Mouse (Mus musculus) heart, postnatal 25 days (tissue): ENCODE measurements at regions not wholly inside any gene's neighbourhood (a gene's known extent, or its start where the extent isn't known, plus 50 kb on each side); places are given as distances from the start of the nearest gene placed in this dataset.

ENCODE experiments used
- DNase-seq: peaks from one replicate; pipeline ENCODE4 v3.0.0; 2022; ENCODE audit warnings: low spot score
- intact Hi-C: fragments of 180-260 bp; cut with DNase I; formaldehyde crosslinking; loops from one replicate; pipeline ENCODE4 v1.15.1; 2025

DNA sequence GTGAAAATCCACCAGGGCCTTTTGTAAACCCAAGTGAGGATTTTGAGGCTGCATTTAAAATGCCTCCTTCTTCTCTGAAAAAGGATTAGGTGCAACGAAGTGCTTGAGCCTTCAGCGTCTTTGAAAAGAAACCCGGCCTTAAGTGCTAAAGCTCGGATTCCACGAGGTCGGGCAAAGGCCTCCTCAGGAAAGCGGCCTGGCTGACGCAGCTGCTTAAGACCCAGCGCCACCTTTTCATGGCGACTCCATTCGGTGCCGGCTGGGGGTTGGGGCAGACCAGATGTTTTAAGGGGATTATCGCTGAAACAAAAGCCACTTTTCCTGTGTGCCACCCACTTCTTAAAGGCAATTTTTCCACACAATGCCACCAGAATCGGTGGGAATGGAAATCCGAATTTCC is 61.6 kb upstream of the 4932438H23Rik start:
- intact Hi-C loops: no loop called here
- DNase-seq: no peak

DNA sequence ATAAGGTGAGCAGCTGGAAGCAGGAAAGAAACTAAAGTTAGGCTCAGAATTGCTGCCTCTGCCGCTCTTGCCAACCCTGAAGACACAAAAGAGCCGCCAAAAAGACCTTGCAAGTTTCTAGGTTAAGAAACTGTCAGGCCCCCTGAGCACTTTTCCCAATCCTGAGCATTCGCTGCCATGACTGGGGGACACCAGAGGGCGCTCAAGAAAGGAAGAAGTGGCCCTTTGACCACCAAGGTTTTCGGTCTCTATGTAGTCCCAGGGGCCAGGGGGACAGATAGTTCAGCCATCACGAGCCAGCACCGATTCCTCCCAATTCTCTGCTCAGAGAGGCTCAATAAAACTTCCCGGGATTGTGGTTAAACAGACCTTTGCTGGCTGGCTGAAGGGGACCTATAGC is 64.6 kb upstream of the Olig2 start:
- intact Hi-C loops: loop anchor here (1.0 to 2.0 kb wide), 2 partner anchors 154 to 191 kb away; no protein-coding TSS in a partner anchor

DNA sequence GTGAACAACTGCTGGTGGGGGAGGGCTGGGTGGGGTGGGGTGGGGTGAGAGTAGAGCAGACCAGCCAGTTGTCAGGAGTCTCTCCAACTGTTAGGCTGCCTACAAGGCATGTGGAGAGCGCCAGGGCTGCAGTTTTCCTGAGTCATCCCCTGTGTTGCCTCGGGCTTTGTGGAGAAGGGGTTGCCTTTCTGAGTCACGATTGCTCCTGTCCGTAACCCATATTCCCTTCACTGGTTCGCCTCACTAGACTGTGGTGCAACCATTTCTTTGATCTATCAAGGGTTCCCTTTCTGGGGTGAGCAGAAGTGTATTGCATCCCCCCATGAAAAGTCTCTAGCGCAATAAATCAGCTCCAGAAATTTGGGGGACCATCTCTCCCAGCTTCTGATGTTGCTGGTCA is 63.6 kb upstream of the Olig2 start:
- no peak for DNase-seq
- intact Hi-C loops: loop anchor here (2.0 kb wide), 1 partner anchor 153 kb away; no protein-coding TSS in a partner anchor

More for the DNA sequence above, 64.6 kb upstream of the Olig2 start:
- no peak for DNase-seq

DNA sequence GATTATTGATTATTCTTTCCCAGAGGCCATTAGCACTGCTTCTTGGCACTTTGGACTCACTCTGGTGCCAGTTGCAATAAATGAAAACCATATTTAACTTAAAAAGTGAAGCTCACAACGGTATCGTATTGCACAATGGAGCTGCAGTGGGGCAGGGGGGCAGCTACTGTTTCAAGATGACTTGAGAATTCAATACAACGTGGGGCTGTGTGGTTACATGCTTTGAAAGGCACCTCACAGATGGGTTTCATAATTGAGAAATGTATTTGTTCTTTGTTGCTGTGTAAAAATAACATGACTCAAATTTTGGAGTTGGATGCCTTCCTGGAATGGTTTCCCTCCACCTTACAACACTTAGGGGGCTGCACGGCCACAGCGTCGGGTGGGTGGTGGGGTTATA is 62.9 kb upstream of the Olig2 start:
- intact Hi-C loops: no loop called here
- no peak for DNase-seq

DNA sequence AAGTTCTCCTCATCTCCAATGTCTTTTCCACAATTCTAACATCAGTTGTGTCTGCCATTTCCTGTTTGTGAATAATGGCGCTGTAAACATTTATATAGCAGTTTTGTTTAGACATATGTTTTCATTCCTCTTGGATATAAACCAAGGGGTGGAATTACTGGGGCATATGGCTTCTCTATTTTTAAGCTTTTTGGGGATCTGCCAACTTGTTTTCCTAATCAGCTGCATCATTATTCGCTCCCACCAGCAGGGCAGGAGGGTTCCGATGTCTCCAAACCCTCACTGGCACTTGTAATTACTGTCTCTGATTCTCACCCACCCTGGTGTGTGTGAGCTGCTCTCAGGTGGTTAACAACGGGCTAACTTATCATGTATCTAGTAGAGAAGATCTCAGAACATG is 59.4 kb upstream of the Olig2 start:
- intact Hi-C loops: no loop called here
- DNase-seq: no peak

DNA sequence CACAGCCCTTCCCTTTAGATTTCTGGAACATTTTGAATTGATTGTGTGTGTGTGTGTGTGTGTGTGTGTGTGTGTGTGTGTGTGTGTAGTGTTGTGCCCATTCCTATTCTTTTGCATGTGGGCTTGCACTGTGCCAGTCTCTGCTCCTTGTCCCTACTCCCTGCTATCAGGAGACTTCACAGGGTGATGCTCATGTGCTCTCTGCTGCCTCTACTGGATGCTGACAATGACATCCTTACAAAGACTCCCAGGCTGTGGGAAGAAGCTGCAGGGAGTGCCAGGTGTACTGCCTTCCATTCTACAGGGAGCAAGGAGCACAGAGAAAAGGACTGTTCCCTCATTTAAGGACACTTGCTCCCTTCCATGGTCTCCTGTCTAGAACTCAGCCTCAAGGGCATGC is 58.4 kb upstream of the Olig2 start:
- intact Hi-C loops: no loop called here
- DNase-seq: no peak

DNA sequence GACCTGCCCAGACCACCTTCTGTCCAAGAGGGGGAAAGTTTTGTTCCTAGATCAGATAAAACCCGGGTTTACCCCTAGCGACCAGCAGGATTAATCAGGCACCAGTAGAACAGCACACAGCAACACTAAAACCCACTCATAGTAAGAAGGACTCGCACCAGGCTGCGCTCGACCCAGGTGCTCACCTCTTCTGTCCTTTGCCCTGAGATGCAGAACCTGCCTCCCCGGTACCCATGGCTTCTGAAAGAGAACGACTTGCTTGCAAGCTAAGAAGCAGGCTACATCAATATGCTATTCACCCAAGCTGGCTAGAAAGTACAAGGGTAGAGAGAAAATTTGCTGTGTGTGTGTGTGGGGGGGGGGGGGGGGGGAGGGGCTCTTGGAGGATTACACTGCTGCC is 56.9 kb upstream of the Olig2 start:
- DNase-seq: no peak
- intact Hi-C loops: no loop called here

DNA sequence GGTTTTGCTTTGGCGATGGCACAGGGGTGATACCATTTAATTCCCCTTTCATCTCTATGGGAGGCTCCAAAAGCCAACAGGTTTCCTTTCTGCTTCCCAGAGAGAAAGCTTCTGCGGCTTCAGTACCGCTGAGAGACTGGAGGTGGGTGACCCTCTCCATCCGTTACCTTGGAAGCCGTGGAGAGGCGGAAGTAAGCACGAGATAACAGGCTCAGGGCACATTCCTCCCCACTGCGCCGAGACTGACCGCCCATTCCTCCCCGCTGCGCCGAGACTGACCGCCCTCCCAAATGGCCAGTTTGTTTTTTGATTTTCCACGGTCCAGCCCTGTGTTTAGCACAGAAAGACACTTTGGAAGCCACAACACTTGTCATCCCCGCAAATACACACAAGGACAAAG is 55.4 kb upstream of the Olig2 start:
- intact Hi-C loops: no loop called here
- no peak for DNase-seq

DNA sequence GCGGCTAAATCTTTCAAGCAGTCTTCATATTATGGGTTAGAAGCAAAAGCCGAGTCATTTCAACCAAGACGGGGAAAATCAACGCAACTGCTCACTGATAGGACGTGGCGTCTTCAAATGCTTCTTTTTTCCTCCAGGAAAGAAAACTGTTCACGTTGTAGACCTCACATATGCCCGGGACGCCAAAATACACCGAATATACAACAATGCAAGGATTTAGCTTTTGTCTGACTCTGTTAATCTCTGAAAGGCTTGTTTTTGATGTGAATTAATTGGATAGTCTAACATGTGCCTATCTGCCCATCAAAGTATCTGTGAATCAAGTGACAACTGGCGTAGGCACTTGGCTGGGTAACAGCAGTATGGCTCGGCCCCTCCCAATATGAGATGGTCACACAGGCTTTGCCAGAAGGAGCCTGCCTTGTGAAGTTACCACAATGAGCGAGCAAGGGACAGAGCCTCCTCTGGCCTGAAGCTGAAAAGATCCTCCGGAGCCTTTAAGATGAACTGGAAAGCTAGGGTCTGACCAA is 53.3 kb upstream of the Olig2 start:
- no peak for DNase-seq
- intact Hi-C loops: no loop called here

DNA sequence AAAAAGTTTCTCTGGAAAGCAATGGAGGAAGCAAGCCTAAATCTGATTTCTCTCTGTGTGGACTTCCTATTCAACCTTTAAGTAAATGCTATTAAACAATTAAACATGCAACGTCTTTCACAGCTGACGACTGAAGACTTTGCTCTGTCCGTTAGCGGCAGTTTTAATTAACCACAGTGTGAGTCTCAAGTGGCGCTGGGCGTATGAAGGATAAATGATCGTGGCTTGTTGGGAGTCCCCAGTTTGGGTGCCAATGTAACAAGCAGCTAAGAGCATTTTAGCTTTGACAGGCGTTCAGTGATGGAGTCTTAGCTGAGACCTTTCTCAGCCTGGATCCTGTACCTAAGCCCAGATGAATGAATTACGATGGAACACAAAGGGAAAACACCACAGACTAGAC is 52.7 kb upstream of the Olig2 start:
- DNase-seq: no peak
- intact Hi-C loops: no loop called here

DNA sequence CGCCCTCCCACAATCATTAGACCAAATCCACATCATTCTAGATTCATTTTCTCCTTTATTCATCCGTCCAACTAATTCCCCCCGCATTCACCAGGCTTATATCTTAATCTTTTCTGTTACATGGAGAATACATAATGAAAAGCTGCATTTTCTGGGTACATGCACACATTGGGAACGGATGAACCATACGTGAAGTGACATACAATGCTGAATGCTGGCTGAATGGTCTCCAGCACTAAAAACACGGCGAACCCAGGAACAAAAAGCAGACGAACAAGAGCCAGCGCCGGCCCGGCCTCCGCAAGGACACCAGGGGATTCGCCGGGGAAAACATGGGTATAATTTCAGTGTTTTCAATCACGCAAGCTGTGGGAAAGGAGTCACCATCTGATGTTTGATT is 52.0 kb upstream of the Olig2 start:
- intact Hi-C loops: no loop called here
- DNase-seq: no peak

DNA sequence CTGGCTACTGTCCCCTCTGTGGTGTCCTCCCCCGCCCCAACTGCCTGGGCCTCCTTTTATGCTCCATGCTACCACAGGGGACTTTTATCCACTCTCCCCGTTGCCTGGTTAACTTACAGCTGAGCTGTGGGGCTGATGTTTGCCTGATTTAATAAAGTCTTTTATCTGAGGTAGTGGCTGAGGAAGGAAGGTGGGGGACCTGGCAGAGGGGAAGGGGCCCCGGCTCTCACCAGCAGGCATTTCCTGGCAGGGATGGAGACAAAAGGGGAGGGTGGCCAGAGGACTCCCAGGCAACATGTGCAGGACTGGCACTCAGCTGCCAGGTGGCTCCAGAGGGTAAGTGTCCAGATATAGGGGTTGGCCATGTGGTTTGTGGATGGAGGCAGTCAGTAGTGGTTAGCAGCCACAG is 51.4 kb upstream of the Olig2 start:
- no peak for DNase-seq
- intact Hi-C loops: no loop called here

DNA sequence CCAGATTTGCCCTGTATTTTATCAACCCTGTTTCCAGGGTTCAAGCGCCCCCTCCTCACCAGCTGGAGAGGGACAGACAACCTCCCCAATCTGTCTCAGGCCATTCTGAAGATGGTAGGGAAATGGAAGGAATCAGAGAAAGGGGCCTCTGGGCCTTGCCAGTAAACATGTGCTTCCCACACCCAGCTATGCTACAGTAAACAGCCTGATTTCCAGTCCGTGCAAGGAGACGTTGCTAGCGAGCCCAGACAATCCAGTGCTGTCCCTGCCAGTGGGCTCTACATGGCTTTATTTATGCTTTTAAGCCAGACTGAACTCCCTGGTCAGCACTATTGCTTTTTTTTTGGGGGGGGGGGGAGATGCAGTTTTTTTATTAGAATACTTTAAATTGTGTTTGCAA is 50.9 kb upstream of the Olig2 start:
- no peak for DNase-seq
- intact Hi-C loops: no loop called here
